Mouse (Mus musculus) cerebellum, adult 2 months (tissue): ENCODE results near the gene Tmem184a.

ENCODE experiments used
- CTCF ChIP-seq: fragments of 200-500 bp; IDR thresholded peaks from 2 replicates; pipeline ENCODE4 v1.5.1; 2011; ENCODE audit warnings: low read depth, mild to moderate bottlenecking, control low read depth, low read length, moderate library complexity, borderline replicate concordance; ENCODE audit not compliant: insufficient read depth
- POLR2A ChIP-seq: fragments of 200-500 bp; IDR thresholded peaks from 2 replicates; pipeline ENCODE4 v1.6.1; 2011; ENCODE audit warnings: low read length, control low read depth, borderline replicate concordance; ENCODE audit not compliant: insufficient read depth

GRCm38 (mm10) chr5:139860328-139861104 lies 40.8 kb upstream of the Tmem184a start:
- no peak for TF ChIP-seq CTCF
- TF ChIP-seq POLR2A, result no peak
